Mouse (Mus musculus) erythroblast, adult 5-6 weeks (primary cell): ENCODE results near the gene Lamc1. TPM values are rescaled to one million over a fixed set of nuclear protein-coding genes. Genes with fewer than 3 reads are reported as not detected.

Experiments
- total RNA-seq, 2 experiments: library from RNA; stranded (forward) in 1 of 2; stranded (reverse) in 1 of 2; fragments of 150-400 nt in 1 of 2; fragments of 200-764, 138-1000 nt in 1 of 2; gene quantifications; 2 replicates each; pipeline versions ENCODE4 v1.2.3 to v1.2.4; 2015 to 2017; ENCODE audit warnings: low replicate concordance in 2 of 2

Gene Lamc1
- total RNA-seq, 2 experiments from 2014 or later: 0.34 TPM; not detected in 1

Other genes with a start within 250 kb of the Lamc1 start
- gene Lamc2, start 146.3 kb downstream of the Lamc1 start, total RNA-seq (2015; ENCODE audit: low replicate concordance): not detected in 2 replicates
- not detected in 2 replicates for gene Lamc2, start 146.3 kb downstream of the Lamc1 start, total RNA-seq (2017; ENCODE audit: low replicate concordance)
- gene Shcbp1l, start 92.4 kb upstream of the Lamc1 start, total RNA-seq (2015; ENCODE audit: low replicate concordance): 0.77 TPM in 1 of 2 replicates, not detected in the other
- 0.26 and 1.4 TPM in 2 replicates for gene Shcbp1l, start 92.4 kb upstream of the Lamc1 start, total RNA-seq (2017; ENCODE audit: low replicate concordance)
- gene Dhx9, start 154.9 kb upstream of the Lamc1 start, total RNA-seq (2015; ENCODE audit: low replicate concordance): 64.4 and 92.8 TPM in 2 replicates
- gene Dhx9, start 154.9 kb upstream of the Lamc1 start, total RNA-seq (2017; ENCODE audit: low replicate concordance): 73.6 and 93.5 TPM in 2 replicates
- 4.8 and 6.1 TPM in 2 replicates for gene Npl, start 217.3 kb upstream of the Lamc1 start, total RNA-seq (2015; ENCODE audit: low replicate concordance)
- gene Npl, start 217.3 kb upstream of the Lamc1 start, total RNA-seq (2017; ENCODE audit: low replicate concordance): 1.2 and 1.8 TPM in 2 replicates